Mouse (Mus musculus): ENCODE data around the gene Syne3. TPM values are rescaled to one million over a fixed set of nuclear protein-coding genes. Genes with fewer than 3 reads are reported as not detected.

Gene Syne3
- total RNA-seq, 2 experiments from 2014 or later: 13.4 to 22.4 TPM

- peak; percentile 28; the same call in 1 of the 2 replicates for ATAC-seq (replicated peaks; ENCODE audit: poor library complexity, severe bottlenecking)
Observed at GRCm38 (mm10) chr12:104936223-104936622, 73.4 kb downstream of the Syne3 start.

- ATAC-seq (replicated peaks; ENCODE audit: poor library complexity, severe bottlenecking): no peak
Observed at GRCm38 (mm10) chr12:104935144-104935543, 74.5 kb downstream of the Syne3 start.

GRCm38 (mm10) chr12:104933800-104934199 lies 75.8 kb downstream of the Syne3 start:
- ATAC-seq (replicated peaks; ENCODE audit: poor library complexity, severe bottlenecking): no peak

GRCm38 (mm10) chr12:104933217-104933616 lies 76.4 kb downstream of the Syne3 start:
- ATAC-seq (replicated peaks; ENCODE audit: poor library complexity, severe bottlenecking): peak; percentile 57; the same call in 1 of the 2 replicates

GRCm38 (mm10) chr12:104925765-104926164 lies 83.8 kb downstream of the Syne3 start:
- no peak for ATAC-seq (replicated peaks; ENCODE audit: poor library complexity, severe bottlenecking)

GRCm38 (mm10) chr12:104925035-104925434 lies 84.6 kb downstream of the Syne3 start:
- ATAC-seq (replicated peaks; ENCODE audit: poor library complexity, severe bottlenecking): no peak

- peak; percentile 14; the same call in 1 of the 2 replicates for ATAC-seq (replicated peaks; ENCODE audit: poor library complexity, severe bottlenecking)
Observed at GRCm38 (mm10) chr12:104924546-104924945, 85.1 kb downstream of the Syne3 start.

- ATAC-seq (replicated peaks; ENCODE audit: poor library complexity, severe bottlenecking): no peak; the same call in 1 of the 2 replicates
Observed at GRCm38 (mm10) chr12:104923948-104924388, 85.6 kb downstream of the Syne3 start.

- no peak for ATAC-seq (replicated peaks; ENCODE audit: poor library complexity, severe bottlenecking)
Observed at GRCm38 (mm10) chr12:104922647-104923046, 87.0 kb downstream of the Syne3 start.

GRCm38 (mm10) chr12:104921071-104921470 lies 88.5 kb downstream of the Syne3 start:
- no peak for ATAC-seq (replicated peaks; ENCODE audit: poor library complexity, severe bottlenecking)

- no peak for ATAC-seq (replicated peaks; ENCODE audit: poor library complexity, severe bottlenecking)
Observed at GRCm38 (mm10) chr12:104919247-104919646, 90.4 kb downstream of the Syne3 start.

- ATAC-seq (replicated peaks; ENCODE audit: poor library complexity, severe bottlenecking): no peak
Observed at GRCm38 (mm10) chr12:104917927-104918326, 91.7 kb downstream of the Syne3 start.

- no peak for ATAC-seq (replicated peaks; ENCODE audit: poor library complexity, severe bottlenecking)
Observed at GRCm38 (mm10) chr12:104917297-104917696, 92.3 kb downstream of the Syne3 start.

- ATAC-seq (replicated peaks; ENCODE audit: poor library complexity, severe bottlenecking): no peak
Observed at GRCm38 (mm10) chr12:104916776-104917175, 92.8 kb downstream of the Syne3 start.

GRCm38 (mm10) chr12:104915681-104916080 lies 93.9 kb downstream of the Syne3 start:
- no peak for ATAC-seq (replicated peaks; ENCODE audit: poor library complexity, severe bottlenecking)

- ATAC-seq (replicated peaks; ENCODE audit: poor library complexity, severe bottlenecking): no peak; the same call in 1 of the 2 replicates
Observed at GRCm38 (mm10) chr12:104912990-104913389, 96.6 kb downstream of the Syne3 start.

- no peak for ATAC-seq (replicated peaks; ENCODE audit: poor library complexity, severe bottlenecking)
Observed at GRCm38 (mm10) chr12:104912281-104912933, 97.2 kb downstream of the Syne3 start.

GRCm38 (mm10) chr12:104909750-104910149 lies 99.9 kb downstream of the Syne3 start:
- no peak for ATAC-seq (replicated peaks; ENCODE audit: poor library complexity, severe bottlenecking)

GRCm38 (mm10) chr12:104908986-104909385 lies 100.6 kb downstream of the Syne3 start:
- ATAC-seq (replicated peaks; ENCODE audit: poor library complexity, severe bottlenecking): no peak

GRCm38 (mm10) chr12:104908024-104908781 lies 101.4 kb downstream of the Syne3 start:
- ATAC-seq (replicated peaks; ENCODE audit: poor library complexity, severe bottlenecking): peak; percentile 71

GRCm38 (mm10) chr12:104907133-104907532 lies 102.5 kb downstream of the Syne3 start:
- ATAC-seq (replicated peaks; ENCODE audit: poor library complexity, severe bottlenecking): peak; percentile 34
